Mouse (Mus musculus): ENCODE measurements around the gene Rab23. TPM values are rescaled to one million over a fixed set of nuclear protein-coding genes. Genes with fewer than 3 reads are reported as not detected.

Gene Rab23
- polyA plus RNA-seq, 2 experiments, result 2.5 to 2.9 TPM

- 81% methylated on average over 16 of the region's 16 CpGs for WGBS (ENCODE audit: insufficient replicate concordance)
- no peak overlapping the region for H3K4me3 ChIP-seq (ENCODE audit: insufficient read depth in 1 of 2, low read depth in 2 of 2, low read length in 2 of 2)
- DNase-seq (ENCODE audit: low read depth in 3 of 3, low spot score in 3 of 3) (no peak), ATAC-seq (ENCODE audit: insufficient read depth) (no peak)
- 0 out of 4 replicates have a peak, but pooled peaks cover 0 to 2% of the 10 kb centered on the region in 2 experiments for H3K4me1 ChIP-seq (replicated peaks; ENCODE audit: control insufficient read depth in 2 of 2, insufficient read depth in 2 of 2, low read length in 1 of 2)
- no peak overlapping the region for H3K4me2 ChIP-seq (ENCODE audit: low read depth)
- H3K27ac ChIP-seq, result no peak overlapping the region
- H3K36me3 ChIP-seq (replicated peaks; ENCODE audit: control insufficient read depth, insufficient read depth, low read depth), result peaks cover 14% of the 10 kb centered on the region; the same call in 1 of the 2 replicates
- H3K9ac ChIP-seq (replicated peaks), result no peak overlapping the region
- TF ChIP-seq CTCF (IDR thresholded peaks at IDR 0.05; ENCODE audit: low read depth) (no peak), EP300 (IDR thresholded peaks at IDR 0.05; ENCODE audit: low read depth) (no peak)
- H3K27me3 ChIP-seq (ENCODE audit: control insufficient read depth, insufficient read depth, low read length), result no peaks in the 10 kb centered on the region
- H3K9me3 ChIP-seq (ENCODE audit: control insufficient read depth, low read length), result no peaks in the 10 kb centered on the region
Measured at GRCm38 (mm10) chr1:33766520-33767508, 47.1 kb downstream of the Rab23 start.

- no peaks in the 10 kb centered on the region for H3K9me3 ChIP-seq (ENCODE audit: control insufficient read depth, low read length)
- DNase-seq (ENCODE audit: low read depth in 3 of 3, low spot score in 3 of 3) (no peak), ATAC-seq (ENCODE audit: insufficient read depth) (no peak)
- H3K9ac ChIP-seq (replicated peaks), result no peak overlapping the region
- TF ChIP-seq CTCF (IDR thresholded peaks at IDR 0.05; ENCODE audit: low read depth), result no peak
- no peak for TF ChIP-seq EP300 (IDR thresholded peaks at IDR 0.05; ENCODE audit: low read depth)
- no peak overlapping the region for H3K4me2 ChIP-seq (ENCODE audit: low read depth)
- peaks cover 14% of the 10 kb centered on the region; the same call in 1 of the 2 replicates for H3K36me3 ChIP-seq (replicated peaks; ENCODE audit: control insufficient read depth, insufficient read depth, low read depth)
- no peak overlapping the region for H3K4me3 ChIP-seq (ENCODE audit: insufficient read depth in 1 of 2, low read depth in 2 of 2, low read length in 2 of 2)
- no peak overlapping the region for H3K27ac ChIP-seq
- H3K27me3 ChIP-seq (ENCODE audit: control insufficient read depth, insufficient read depth, low read length), result no peaks in the 10 kb centered on the region
- H3K4me1 ChIP-seq (replicated peaks; ENCODE audit: control insufficient read depth in 2 of 2, insufficient read depth in 2 of 2, low read length in 1 of 2), result 0 out of 4 replicates have a peak, but pooled peaks cover 0 to 2% of the 10 kb centered on the region in 2 experiments
- WGBS (ENCODE audit: insufficient replicate concordance), result 72% methylated on average over 1 of the region's 1 CpGs
Measured at GRCm38 (mm10) chr1:33768091-33768787, 48.6 kb downstream of the Rab23 start.

GRCm38 (mm10) chr1:33768827-33769226, 49.1 kb downstream of the Rab23 start:
- no peak for ATAC-seq (ENCODE audit: insufficient read depth)

GRCm38 (mm10) chr1:33771621-33772020, 51.9 kb downstream of the Rab23 start:
- Histone ChIP-seq H3K4me3 (ENCODE audit: insufficient read depth in 1 of 2, low read depth in 2 of 2, low read length in 2 of 2) (no peak overlapping the region), H3K27me3 (ENCODE audit: control insufficient read depth, insufficient read depth, low read length) (no peaks in the 10 kb centered on the region), H3K9ac (replicated peaks) (no peak overlapping the region), H3K27ac (no peak overlapping the region), H3K36me3 (replicated peaks; ENCODE audit: control insufficient read depth, insufficient read depth, low read depth) (peaks cover 16% of the 10 kb centered on the region; the same call in 1 of the 2 replicates), H3K4me2 (ENCODE audit: low read depth) (no peak overlapping the region), H3K9me3 (ENCODE audit: control insufficient read depth, low read length) (no peaks in the 10 kb centered on the region), H3K4me1 (replicated peaks; ENCODE audit: control insufficient read depth in 2 of 2, insufficient read depth in 2 of 2, low read length in 1 of 2) (no peaks in the 10 kb centered on the region)
- TF ChIP-seq EP300 (IDR thresholded peaks at IDR 0.05; ENCODE audit: low read depth), result no peak
- no peak for TF ChIP-seq CTCF (IDR thresholded peaks at IDR 0.05; ENCODE audit: low read depth)
- 88% methylated on average over 10 of the region's 10 CpGs for WGBS (ENCODE audit: insufficient replicate concordance)
- ATAC-seq (ENCODE audit: insufficient read depth) (no peak), DNase-seq (ENCODE audit: low read depth in 3 of 3, low spot score in 3 of 3) (no peak)

More at GRCm38 (mm10) chr1:33768827-33769226, 49.1 kb downstream of the Rab23 start:
- no peaks in the 10 kb centered on the region for H3K9me3 ChIP-seq (ENCODE audit: control insufficient read depth, low read length)
- no peak overlapping the region for H3K9ac ChIP-seq (replicated peaks)
- no peak overlapping the region for H3K4me2 ChIP-seq (ENCODE audit: low read depth)
- H3K36me3 ChIP-seq (replicated peaks; ENCODE audit: control insufficient read depth, insufficient read depth, low read depth), result peaks cover 14% of the 10 kb centered on the region; the same call in 1 of the 2 replicates
- 0 out of 4 replicates have a peak, but pooled peaks cover 0 to 2% of the 10 kb centered on the region in 2 experiments for H3K4me1 ChIP-seq (replicated peaks; ENCODE audit: control insufficient read depth in 2 of 2, insufficient read depth in 2 of 2, low read length in 1 of 2)
- no peaks in the 10 kb centered on the region for H3K27me3 ChIP-seq (ENCODE audit: control insufficient read depth, insufficient read depth, low read length)
- no peak for DNase-seq (ENCODE audit: low read depth in 3 of 3, low spot score in 3 of 3)
- H3K4me3 ChIP-seq (ENCODE audit: insufficient read depth in 1 of 2, low read depth in 2 of 2, low read length in 2 of 2), result no peak overlapping the region
- H3K27ac ChIP-seq, result no peak overlapping the region
- TF ChIP-seq EP300 (IDR thresholded peaks at IDR 0.05; ENCODE audit: low read depth) (no peak), CTCF (IDR thresholded peaks at IDR 0.05; ENCODE audit: low read depth) (no peak)

- no peaks in the 10 kb centered on the region for H3K27me3 ChIP-seq (ENCODE audit: control insufficient read depth, insufficient read depth, low read length)
- 85% methylated on average over 9 of the region's 9 CpGs for WGBS (ENCODE audit: insufficient replicate concordance)
- no peak overlapping the region for H3K9ac ChIP-seq (replicated peaks)
- H3K4me1 ChIP-seq (replicated peaks; ENCODE audit: control insufficient read depth in 2 of 2, insufficient read depth in 2 of 2, low read length in 1 of 2), result no peaks in the 10 kb centered on the region
- H3K27ac ChIP-seq, result no peak overlapping the region
- H3K9me3 ChIP-seq (ENCODE audit: control insufficient read depth, low read length), result no peaks in the 10 kb centered on the region
- TF ChIP-seq EP300 (IDR thresholded peaks at IDR 0.05; ENCODE audit: low read depth), result no peak
- TF ChIP-seq CTCF (IDR thresholded peaks at IDR 0.05; ENCODE audit: low read depth), result no peak
- no peak overlapping the region for H3K4me2 ChIP-seq (ENCODE audit: low read depth)
- H3K36me3 ChIP-seq (replicated peaks; ENCODE audit: control insufficient read depth, insufficient read depth, low read depth), result peaks cover 16% of the 10 kb centered on the region; the same call in 1 of the 2 replicates
- ATAC-seq (ENCODE audit: insufficient read depth) (no peak), DNase-seq (ENCODE audit: low read depth in 3 of 3, low spot score in 3 of 3) (no peak)
- no peak overlapping the region for H3K4me3 ChIP-seq (ENCODE audit: insufficient read depth in 1 of 2, low read depth in 2 of 2, low read length in 2 of 2)
Measured at GRCm38 (mm10) chr1:33772106-33772505, 52.4 kb downstream of the Rab23 start.

All from liver, embryonic 14.5 days (tissue).